In the genomic region with DNA sequence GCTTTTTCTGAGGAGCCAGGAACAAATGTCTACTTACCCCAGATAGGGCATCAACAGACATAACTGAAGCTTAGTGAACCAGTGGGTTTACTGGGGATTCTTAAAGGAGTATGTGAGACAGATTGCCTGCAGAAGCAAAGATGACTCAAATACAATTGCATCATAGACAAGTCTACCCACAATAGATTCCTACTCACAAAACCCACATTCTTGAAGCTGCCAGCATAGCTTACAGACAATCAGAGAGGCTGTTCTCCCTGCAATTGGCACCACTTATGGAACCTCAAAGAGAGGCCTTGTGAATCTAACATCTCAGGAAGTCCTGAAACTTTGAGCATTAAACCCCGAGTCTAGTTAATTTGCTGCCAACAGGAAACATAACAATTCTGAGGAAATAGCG, we compare ENCODE assay signal across 24 mouse cellular contexts.
"Had no signal": no experiment of that assay in that cellular context is flagged by ENCODE, and none has a peak within 500 bp of the region (broad histone marks: within the 10 kb centered on the region; RNA-seq: fewer than 3 reads in every experiment).

No protein-coding gene starts in this region.

- H3K36me3 ChIP-seq: kidney, embryonic 15.5 days; limb, embryonic 12.5 days; limb, embryonic 15.5 days; midbrain, embryonic 10.5 days; midbrain, embryonic 13.5 days; stomach, embryonic 15.5 days had no signal

- H3K4me1 ChIP-seq: kidney, embryonic 15.5 days; limb, embryonic 12.5 days; limb, embryonic 15.5 days; megakaryocyte, embryonic 14.5 days; midbrain, embryonic 10.5 days; midbrain, embryonic 13.5 days; stomach, embryonic 15.5 days had no signal

- H3K27ac ChIP-seq: kidney, embryonic 15.5 days; layer of hippocampus, adult 2 months; limb, embryonic 12.5 days; limb, embryonic 15.5 days; liver, embryonic 14.5 days; midbrain, embryonic 10.5 days; midbrain, embryonic 13.5 days; stomach, embryonic 15.5 days had no signal

- H3K4me3 ChIP-seq: kidney, embryonic 15.5 days; layer of hippocampus, adult 2 months; limb, embryonic 12.5 days; limb, embryonic 15.5 days; megakaryocyte, embryonic 14.5 days; midbrain, embryonic 10.5 days; midbrain, embryonic 13.5 days; myocyte; stomach, embryonic 15.5 days had no signal

- H3K9ac ChIP-seq: kidney, embryonic 15.5 days; limb, embryonic 12.5 days; limb, embryonic 15.5 days; liver, embryonic 14.5 days; liver, postnatal 0 days; lung, embryonic 14.5 days; midbrain, embryonic 13.5 days; stomach, embryonic 15.5 days had no signal

- H3K4me2 ChIP-seq: kidney, embryonic 15.5 days; limb, embryonic 12.5 days; limb, embryonic 15.5 days; liver, embryonic 11.5 days; lung, embryonic 14.5 days; midbrain, embryonic 13.5 days; stomach, embryonic 15.5 days had no signal

- H3K27me3 ChIP-seq: kidney, embryonic 15.5 days; limb, embryonic 12.5 days; limb, embryonic 15.5 days; megakaryocyte, embryonic 14.5 days; midbrain, embryonic 13.5 days; stomach, embryonic 15.5 days had no signal

- DNase-seq: kidney, adult 11 months; kidney, adult 8-10 months; kidney, postnatal 14 days; left cerebral cortex, postnatal 4 days; liver, postnatal 0 days; lung, embryonic 14.5 days; lung, postnatal 10 days; lung, postnatal 36 days; right cerebral cortex, postnatal 25 days; spleen, adult 18-20 months; thymus, adult 18-20 months; thymus, postnatal 36 days had no signal

- H3K9me3 ChIP-seq: kidney, embryonic 15.5 days; limb, embryonic 12.5 days; limb, embryonic 15.5 days; midbrain, embryonic 10.5 days; midbrain, embryonic 13.5 days; stomach, embryonic 15.5 days had no signal

- ATAC-seq: liver, postnatal 0 days; midbrain, embryonic 13.5 days; midbrain, embryonic 16.5 days had no signal
